Mouse (Mus musculus) bone marrow macrophage, adult 2 months (primary cell): ENCODE data around the gene Rheb. TPM values are rescaled to one million over a fixed set of nuclear protein-coding genes. Genes with fewer than 3 reads are reported as not detected.
A peak's percentile ranks its signal among the peaks of the same experiment; 100 is the strongest.

Experiments
- H3K27ac ChIP-seq: 2 replicates; pipeline ENCODE4 v1.5.1; 2012; ENCODE audit warnings: low read depth, low read length; ENCODE audit not compliant: insufficient read depth
- H3K4me1 ChIP-seq: 2 replicates; pipeline ENCODE4 v1.6.1; 2012; ENCODE audit warnings: low read length; ENCODE audit not compliant: control insufficient read depth, insufficient read depth
- H3K4me3 ChIP-seq: 2 replicates; pipeline ENCODE4 v1.5.1; 2012; ENCODE audit warnings: mild to moderate bottlenecking, low read length, moderate library complexity; ENCODE audit not compliant: insufficient read depth
- CTCF ChIP-seq: IDR thresholded peaks from 2 replicates; pipeline ENCODE4 v1.5.1; 2012; ENCODE audit warnings: low read depth, mild to moderate bottlenecking, low read length, moderate library complexity
- POLR2A ChIP-seq: IDR thresholded peaks from 2 replicates; pipeline ENCODE4 v1.6.1; 2012; ENCODE audit warnings: mild to moderate bottlenecking, low read depth, low read length, borderline replicate concordance
- polyA plus RNA-seq: library from polyadenylated mRNA; stranded (reverse); fragments of >200 nt; gene quantifications from 2 replicates; pipeline ENCODE4 v1.2.4, GENCODE M21; 2012; ENCODE audit not compliant: missing spikeins, insufficient read depth, insufficient read length

Gene Rheb
- polyA plus RNA-seq: 96.2 and 97.1 TPM in 2 replicates

- Histone ChIP-seq H3K27ac (peak within 1 kb of the TSS; percentile 97), H3K4me1 (peaks cover 27% of the 10 kb centered on the region)
- TF ChIP-seq POLR2A (no peak), CTCF (no peak)
Observed at GRCm38 (mm10) chr5:24842274-24843102, at the start of gene Rheb. Rheb (minus strand) TSS chr5:24842624.

GRCm38 (mm10) chr5:24889860-24890259 is 47.4 kb upstream of the Rheb start:
- no peak overlapping the region for H3K4me3 ChIP-seq
- TF ChIP-seq CTCF (no peak), POLR2A (no peak)
- peaks cover 5% of the 10 kb centered on the region for H3K4me1 ChIP-seq
- no peak overlapping the region for H3K27ac ChIP-seq

More at GRCm38 (mm10) chr5:24842274-24843102, at the start of gene Rheb:
- peak within 1 kb of the TSS; percentile 95 for H3K4me3 ChIP-seq

GRCm38 (mm10) chr5:24888874-24889591 is 46.6 kb upstream of the Rheb start:
- no peak for TF ChIP-seq CTCF
- TF ChIP-seq POLR2A: no peak
- Histone ChIP-seq H3K27ac (no peak overlapping the region), H3K4me3 (no peak overlapping the region), H3K4me1 (no peaks in the 10 kb centered on the region)

GRCm38 (mm10) chr5:24887271-24887670 is 44.8 kb upstream of the Rheb start:
- no peaks in the 10 kb centered on the region for H3K4me1 ChIP-seq
- H3K4me3 ChIP-seq: no peak overlapping the region
- H3K27ac ChIP-seq: no peak overlapping the region
- TF ChIP-seq CTCF (no peak), POLR2A (no peak)

- no peak for TF ChIP-seq POLR2A
- no peak for TF ChIP-seq CTCF
- Histone ChIP-seq H3K4me3 (no peak overlapping the region), H3K27ac (no peak overlapping the region), H3K4me1 (peaks cover 26% of the 10 kb centered on the region)
Observed at GRCm38 (mm10) chr5:24878713-24879112, 36.3 kb upstream of the Rheb start.

GRCm38 (mm10) chr5:24877836-24878624 is 35.6 kb upstream of the Rheb start:
- peak overlapping the region; percentile 19; the same call in 1 of the 2 replicates for H3K27ac ChIP-seq
- H3K4me3 ChIP-seq: no peak overlapping the region
- peaks cover 26% of the 10 kb centered on the region for H3K4me1 ChIP-seq
- no peak for TF ChIP-seq CTCF
- no peak for TF ChIP-seq POLR2A

- Histone ChIP-seq H3K4me3 (no peak overlapping the region), H3K27ac (no peak overlapping the region), H3K4me1 (peaks cover 30% of the 10 kb centered on the region)
- TF ChIP-seq POLR2A (no peak), CTCF (no peak)
Observed at GRCm38 (mm10) chr5:24876653-24877052, 34.2 kb upstream of the Rheb start.

GRCm38 (mm10) chr5:24874111-24874510 is 31.7 kb upstream of the Rheb start:
- H3K27ac ChIP-seq: no peak overlapping the region
- TF ChIP-seq POLR2A: no peak
- H3K4me3 ChIP-seq: no peak overlapping the region
- peaks cover 33% of the 10 kb centered on the region for H3K4me1 ChIP-seq

- TF ChIP-seq CTCF (no peak), POLR2A (no peak)
- peaks cover 30% of the 10 kb centered on the region for H3K4me1 ChIP-seq
- no peak overlapping the region for H3K27ac ChIP-seq
- H3K4me3 ChIP-seq: no peak overlapping the region
Observed at GRCm38 (mm10) chr5:24873221-24873620, 30.8 kb upstream of the Rheb start.
